Mouse (Mus musculus): ENCODE results near the gene Bspry.

Bspry gene

GRCm38 (mm10) chr4:62515490-62515889, 35.6 kb downstream of the Bspry start:
- no peak for DNase-seq (ENCODE audit: low read depth, low spot score)

- DNase-seq (ENCODE audit: low read depth, low spot score): no peak
Measured at GRCm38 (mm10) chr4:62516079-62516478, 36.2 kb downstream of the Bspry start.

GRCm38 (mm10) chr4:62516579-62516978, 36.7 kb downstream of the Bspry start:
- no peak for DNase-seq (ENCODE audit: low read depth, low spot score)

GRCm38 (mm10) chr4:62517046-62517445, 37.2 kb downstream of the Bspry start:
- no peak for DNase-seq (ENCODE audit: low read depth, low spot score)

- no peak for DNase-seq (ENCODE audit: low read depth, low spot score)
Measured at GRCm38 (mm10) chr4:62517538-62518415, 37.9 kb downstream of the Bspry start.

- DNase-seq (ENCODE audit: low read depth, low spot score): no peak
Measured at GRCm38 (mm10) chr4:62518416-62519121, 38.7 kb downstream of the Bspry start.

GRCm38 (mm10) chr4:62519122-62519848, 39.4 kb downstream of the Bspry start:
- no peak for DNase-seq (ENCODE audit: low read depth, low spot score)

- DNase-seq (ENCODE audit: low read depth, low spot score): peak; percentile 87
Measured at GRCm38 (mm10) chr4:62519849-62520233, 40.0 kb downstream of the Bspry start, which contains the start of gene Alad. TSS of gene Alad (minus strand) at chr4:62519918.

GRCm38 (mm10) chr4:62520892-62521400, 41.1 kb downstream of the Bspry start:
- no peak for DNase-seq (ENCODE audit: low read depth, low spot score)

- peak; percentile 98 for DNase-seq (ENCODE audit: low read depth, low spot score)
Measured at GRCm38 (mm10) chr4:62524651-62525488, 45.0 kb downstream of the Bspry start, which contains the start of the genes Pole3 and 4933430I17Rik. TSS of gene Pole3 (minus strand) at chr4:62525068. TSS of gene 4933430I17Rik (plus strand) at chr4:62525369.

- no peak for DNase-seq (ENCODE audit: low read depth, low spot score)
Measured at GRCm38 (mm10) chr4:62525489-62525811, 45.6 kb downstream of the Bspry start.

GRCm38 (mm10) chr4:62526256-62526655, 46.4 kb downstream of the Bspry start:
- no peak for DNase-seq (ENCODE audit: low read depth, low spot score)

GRCm38 (mm10) chr4:62527655-62528054, 47.8 kb downstream of the Bspry start:
- no peak for DNase-seq (ENCODE audit: low read depth, low spot score)

- DNase-seq (ENCODE audit: low read depth, low spot score): no peak
Measured at GRCm38 (mm10) chr4:62533729-62534128, 53.9 kb downstream of the Bspry start.

GRCm38 (mm10) chr4:62541802-62542201, 61.9 kb downstream of the Bspry start:
- no peak for DNase-seq (ENCODE audit: low read depth, low spot score)

GRCm38 (mm10) chr4:62543782-62544181, 63.9 kb downstream of the Bspry start:
- DNase-seq (ENCODE audit: low read depth, low spot score): no peak

GRCm38 (mm10) chr4:62544801-62545200, 64.9 kb downstream of the Bspry start:
- no peak for DNase-seq (ENCODE audit: low read depth, low spot score)
